Mouse (Mus musculus): ENCODE measurements at regions not wholly inside any gene's neighbourhood (a gene's known extent, or its start where the extent isn't known, plus 50 kb on each side); places are given as distances from the start of the nearest gene placed in this dataset.

DNA sequence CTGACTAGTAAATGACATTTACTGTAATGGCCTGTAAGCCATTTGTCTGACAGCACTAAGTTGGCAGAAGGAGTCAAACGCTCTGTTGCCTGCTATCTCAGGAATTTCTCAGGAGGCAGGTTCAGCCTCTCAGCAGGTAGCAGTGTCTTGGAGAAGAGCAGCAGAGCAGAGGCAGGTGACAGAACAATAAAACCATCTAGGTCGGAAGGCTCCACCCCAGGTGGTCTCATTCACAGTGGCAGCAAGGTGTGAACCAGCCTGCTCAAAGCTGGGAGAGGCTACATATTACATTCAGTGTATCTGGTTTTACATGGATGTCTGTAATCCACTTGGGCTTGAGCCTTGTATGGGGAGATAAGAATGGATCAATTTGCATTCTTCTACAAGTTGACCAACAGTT is 194.9 kb upstream of the Dpp6 start:
- TF ChIP-seq CTCF (IDR thresholded peaks at IDR 0.05; ENCODE audit: borderline replicate concordance, insufficient read depth, low read depth, low read length) (no peak), POLR2A (IDR thresholded peaks at IDR 0.05; ENCODE audit: borderline replicate concordance, insufficient read depth, low read length) (no peak)

Measured in cerebellum, adult 2 months (tissue).